14 mouse cellular contexts compared by ENCODE assay signal in the genomic region with DNA sequence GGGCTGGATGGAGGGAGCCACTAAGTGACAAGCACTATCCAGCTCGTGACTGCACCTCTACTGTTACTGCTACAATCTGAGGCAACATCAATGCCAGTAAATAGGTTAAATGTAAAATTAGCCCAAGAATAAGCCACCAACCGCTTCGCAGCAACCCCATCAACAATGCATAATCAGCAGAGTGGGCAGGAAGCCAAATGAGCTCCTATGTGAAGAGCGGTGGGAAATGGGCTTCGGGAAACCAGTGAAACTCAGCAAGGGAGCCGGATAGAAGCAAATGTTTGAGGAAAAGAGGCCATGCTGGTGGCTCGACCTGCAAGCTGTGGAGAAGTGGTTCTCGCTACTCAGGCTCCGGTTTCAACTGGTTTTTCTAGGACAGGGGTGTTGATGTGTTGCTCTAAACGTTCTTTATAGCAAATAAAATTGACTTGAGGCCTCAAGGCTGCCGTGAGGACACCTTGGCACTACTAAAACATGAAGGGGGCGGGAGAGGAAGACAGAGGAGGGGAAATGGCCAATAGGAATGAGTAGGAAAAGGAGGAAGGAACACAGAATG. TPM values are rescaled to one million over a fixed set of nuclear protein-coding genes. Genes with fewer than 3 reads are reported as not detected.
DNase-seq lines count a peak whose midpoint lies in the region; ATAC-seq lines count a peak whose summit lies in the region.
"Had no signal": no experiment of that assay in that cellular context is flagged by ENCODE, and none has a peak within 500 bp of the region (broad histone marks: within the 10 kb centered on the region; RNA-seq: fewer than 3 reads in every experiment).

No protein-coding gene starts in this region.

- no peak overlapping the region for H3K4me2 ChIP-seq in embryonic facial prominence, embryonic 12.5 days (replicated peaks)
- no peak overlapping the region for H3K4me2 ChIP-seq in kidney, embryonic 16.5 days (replicated peaks; ENCODE audit: low read depth, low read length)
- H3K4me2 ChIP-seq: liver, embryonic 11.5 days had no signal

- 0 out of 2 replicates have a peak overlapping the region, but pooled peaks have one; percentile 30 for H3K27ac ChIP-seq in embryonic facial prominence, embryonic 12.5 days
- H3K27ac ChIP-seq in embryonic facial prominence, embryonic 10.5 days (replicated peaks): no peak overlapping the region
- H3K27ac ChIP-seq in kidney, embryonic 16.5 days (ENCODE audit: low read length): no peak overlapping the region

- H3K27me3 ChIP-seq in embryonic facial prominence, embryonic 12.5 days: no peaks in the 10 kb centered on the region
- no peaks in the 10 kb centered on the region for H3K27me3 ChIP-seq in embryonic facial prominence, embryonic 10.5 days (replicated peaks; ENCODE audit: low read depth, poor library complexity, severe bottlenecking)
- H3K27me3 ChIP-seq in kidney, embryonic 16.5 days (ENCODE audit: insufficient read depth, low read length): no peaks in the 10 kb centered on the region

- WGBS in embryonic facial prominence, embryonic 12.5 days: 80% methylated on average over 12 of the region's 12 CpGs
- 90% methylated on average over 12 of the region's 12 CpGs for WGBS in embryonic facial prominence, embryonic 10.5 days
- WGBS in kidney, embryonic 16.5 days: 78% methylated on average over 12 of the region's 12 CpGs

- H3K4me1 ChIP-seq in embryonic facial prominence, embryonic 12.5 days: peaks cover 35% of the 10 kb centered on the region
- 0 out of 2 replicates have a peak, but pooled peaks cover 6% of the 10 kb centered on the region for H3K4me1 ChIP-seq in embryonic facial prominence, embryonic 10.5 days
- H3K4me1 ChIP-seq in kidney, embryonic 16.5 days (ENCODE audit: insufficient read depth, low read length): 0 out of 2 replicates have a peak, but pooled peaks cover 3% of the 10 kb centered on the region
- H3K4me1 ChIP-seq: megakaryocyte, embryonic 14.5 days had no signal

- H3K9me3 ChIP-seq in embryonic facial prominence, embryonic 12.5 days: no peaks in the 10 kb centered on the region
- H3K9me3 ChIP-seq in embryonic facial prominence, embryonic 10.5 days: no peaks in the 10 kb centered on the region
- no peaks in the 10 kb centered on the region for H3K9me3 ChIP-seq in kidney, embryonic 16.5 days (ENCODE audit: low read length)
- H3K9me3 ChIP-seq: megakaryocyte, embryonic 14.5 days had no signal

- no peak overlapping the region for H3K4me3 ChIP-seq in embryonic facial prominence, embryonic 12.5 days
- H3K4me3 ChIP-seq in embryonic facial prominence, embryonic 10.5 days: no peak overlapping the region
- no peak overlapping the region for H3K4me3 ChIP-seq in kidney, embryonic 16.5 days (ENCODE audit: low read length)
- H3K4me3 ChIP-seq: megakaryocyte, embryonic 14.5 days; myocyte had no signal

- no peak overlapping the region for H3K9ac ChIP-seq in embryonic facial prominence, embryonic 12.5 days
- H3K9ac ChIP-seq in kidney, embryonic 16.5 days (replicated peaks; ENCODE audit: low read length): no peak overlapping the region

- no peak for DNase-seq in embryonic facial prominence, embryonic 10.5 days (ENCODE audit: low spot score)
- DNase-seq in kidney, adult 18-20 months: peak; percentile 27
- DNase-seq in right cerebral cortex, adult 18-20 months: peak; percentile 25
- no peak for DNase-seq in right cerebral cortex, postnatal 14 days
- peak; percentile 22 to 48 for DNase-seq in kidney, postnatal 36 days
- no peak for DNase-seq in liver
- DNase-seq: cerebellum, adult 9-10 months; thymus, adult 18-20 months had no signal

- ATAC-seq in embryonic facial prominence, embryonic 12.5 days (ENCODE audit: insufficient number of reproducible peaks, insufficient read depth, low FRiP score, low TSS enrichment): no peak
- no peak for ATAC-seq in kidney, embryonic 16.5 days (ENCODE audit: low FRiP score, low TSS enrichment)
- ATAC-seq: inflammation-experienced regulatory T-cells, adult 6 months had no signal

- peaks cover 4% of the 10 kb centered on the region for H3K36me3 ChIP-seq in embryonic facial prominence, embryonic 12.5 days
- peaks cover 35% of the 10 kb centered on the region for H3K36me3 ChIP-seq in embryonic facial prominence, embryonic 10.5 days (replicated peaks)
- 0 out of 2 replicates have a peak, but pooled peaks cover 4% of the 10 kb centered on the region for H3K36me3 ChIP-seq in kidney, embryonic 16.5 days (ENCODE audit: insufficient read depth, low read length)

RNA-seq across cellular contexts. Expression of gene Wdr59, which starts 50.3 kb away (rescaled TPM):
- 7.8 and 8.1 TPM in 2 replicates for polyA plus RNA-seq in embryonic facial prominence, embryonic 12.5 days (2016; fragmentation: Nextera tagmentation; extraction: Ambion mirVana)
- polyA plus RNA-seq in embryonic facial prominence, embryonic 10.5 days (2016; fragmentation: Nextera tagmentation; extraction: Ambion mirVana): 5.4 and 6.6 TPM in 2 replicates
- polyA plus RNA-seq in kidney, embryonic 16.5 days (2015; fragmentation: Nextera tagmentation; extraction: Ambion mirVana): 7.8 and 7.9 TPM in 2 replicates

Comparison
In these comparisons a context has a peak if more than half of its experiments do, and no peak if none do; other contexts are left out.
1. DNase-seq: peak in kidney, adult 18-20 months (single experiment), right cerebral cortex, adult 18-20 months (single experiment) and kidney, postnatal 36 days (2 of 2); none in embryonic facial prominence, embryonic 10.5 days (single experiment), right cerebral cortex, postnatal 14 days (single experiment) and liver (single experiment).